Mouse (Mus musculus) liver, postnatal 0 days (tissue): ENCODE measurements around the gene Lsp1. TPM values are rescaled to one million over a fixed set of nuclear protein-coding genes. Genes with fewer than 3 reads are reported as not detected.
A peak's percentile ranks its signal among the peaks of the same experiment; 100 is the strongest.

Experiments
- ATAC-seq: fragments of 200-750 bp; cut with Nextera tagmentation; 2 replicates; pipeline ENCODE4 v1.8.0; 2017; ENCODE audit warnings: mild to moderate bottlenecking, moderate library complexity
- DNase-seq: peaks from one replicate; pipeline ENCODE4 v3.0.0-alpha.2; 2016
- H3K27ac ChIP-seq: fragments of 300-500 bp; sonication (generic); 2 replicates; pipeline ENCODE4 v1.5.1; 2014; ENCODE audit warnings: antibody characterized with exemption, moderate library complexity, mild to moderate bottlenecking, low read depth
- H3K27me3 ChIP-seq: fragments of 300-500 bp; sonication (generic); 2 replicates; pipeline ENCODE4 v1.6.1; 2014; ENCODE audit warnings: low read length, control low read depth, mixed read lengths; ENCODE audit not compliant: insufficient read depth
- H3K36me3 ChIP-seq: fragments of 300-500 bp; sonication (generic); replicated peaks from 2 replicates; pipeline ENCODE4 v1.6.1; 2014; ENCODE audit warnings: mild to moderate bottlenecking, control low read depth, low read length, moderate library complexity, mixed read lengths; ENCODE audit not compliant: insufficient read depth
- H3K4me1 ChIP-seq: fragments of 300-500 bp; sonication (generic); 2 replicates; pipeline ENCODE4 v1.6.1; 2014; ENCODE audit warnings: antibody characterized with exemption, mild to moderate bottlenecking, control low read depth; ENCODE audit not compliant: insufficient read depth
- H3K4me2 ChIP-seq: fragments of 300-500 bp; sonication (generic); 2 replicates; pipeline ENCODE4 v1.6.1; 2014; ENCODE audit warnings: low read depth, mild to moderate bottlenecking, low read length, moderate library complexity, mixed read lengths
- H3K4me3 ChIP-seq: fragments of 300-500 bp; sonication (generic); 2 replicates; pipeline ENCODE4 v1.5.1; 2014; ENCODE audit warnings: low read depth, low read length
- H3K9ac ChIP-seq: fragments of 300-500 bp; sonication (generic); replicated peaks from 2 replicates; pipeline ENCODE4 v1.6.1; 2014; ENCODE audit warnings: mild to moderate bottlenecking, moderate library complexity
- H3K9me3 ChIP-seq: fragments of 300-500 bp; sonication (generic); 2 replicates; pipeline ENCODE4 v1.6.1; 2016; ENCODE audit warnings: mild to moderate bottlenecking, control low read depth, low read length, mixed read lengths
- CTCF ChIP-seq: sonication (generic); IDR thresholded peaks from 2 replicates; pipeline ENCODE4 v1.5.1; 2016; ENCODE audit warnings: antibody characterized with exemption, low read depth
- EP300 ChIP-seq: IDR thresholded peaks from 2 replicates; pipeline ENCODE4 v1.6.1; 2016; ENCODE audit warnings: antibody characterized with exemption, low read depth, mild to moderate bottlenecking
- WGBS: fragments of 180-500 bp; shearing (Covaris S2); extraction: QIAGEN DNeasy Blood & Tissue Kit; methylation state at CpG from one replicate; pipeline ENCODE4 v1.1.7; 2014; ENCODE audit not compliant: insufficient replicate concordance; 5-methylcytosine and 5-hydroxymethylcytosine counted together
- polyA plus RNA-seq: library from polyadenylated mRNA; unstranded; fragments of >200 nt; fragmentation: Nextera tagmentation; extraction: Ambion mirVana; gene quantifications from 2 replicates; pipeline ENCODE4 v1.2.1, GENCODE M21; 2015

Lsp1 gene
- polyA plus RNA-seq, 1 experiment from 2014 or later: 31.5 TPM

DNA sequence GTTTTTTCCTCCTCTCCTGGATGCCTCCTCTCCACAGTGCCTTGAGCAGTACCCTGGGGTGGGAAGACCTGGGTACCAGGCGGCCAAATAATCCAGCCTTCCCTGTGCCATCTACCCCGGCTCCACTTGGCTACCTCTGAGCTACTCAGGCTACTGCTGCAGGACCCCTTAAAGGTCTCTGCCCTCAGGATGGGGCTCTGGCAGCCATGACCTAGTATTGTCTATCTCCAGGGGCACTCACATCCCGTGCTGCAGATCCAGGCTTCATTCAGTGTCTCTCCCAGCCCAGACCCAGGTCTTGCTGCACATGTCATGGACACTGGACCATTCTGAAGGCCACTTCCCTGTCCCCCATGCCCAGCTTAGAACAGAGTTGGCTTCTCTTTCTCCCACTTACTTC is 19.3 kb downstream of the Lsp1 start:
- Histone ChIP-seq H3K27me3 (no peaks in the 10 kb centered on the region), H3K9me3 (no peaks in the 10 kb centered on the region), H3K27ac (no peak overlapping the region), H3K36me3 (0 out of 2 replicates have a peak, but pooled peaks cover 3% of the 10 kb centered on the region), H3K4me2 (no peak overlapping the region), H3K9ac (no peak overlapping the region), H3K4me3 (no peak overlapping the region), H3K4me1 (peaks cover 16% of the 10 kb centered on the region)
- ATAC-seq (no peak), DNase-seq (no peak)
- TF ChIP-seq EP300 (no peak), CTCF (no peak)
- WGBS: 74% methylated on average over 3 of the region's 3 CpGs

DNA sequence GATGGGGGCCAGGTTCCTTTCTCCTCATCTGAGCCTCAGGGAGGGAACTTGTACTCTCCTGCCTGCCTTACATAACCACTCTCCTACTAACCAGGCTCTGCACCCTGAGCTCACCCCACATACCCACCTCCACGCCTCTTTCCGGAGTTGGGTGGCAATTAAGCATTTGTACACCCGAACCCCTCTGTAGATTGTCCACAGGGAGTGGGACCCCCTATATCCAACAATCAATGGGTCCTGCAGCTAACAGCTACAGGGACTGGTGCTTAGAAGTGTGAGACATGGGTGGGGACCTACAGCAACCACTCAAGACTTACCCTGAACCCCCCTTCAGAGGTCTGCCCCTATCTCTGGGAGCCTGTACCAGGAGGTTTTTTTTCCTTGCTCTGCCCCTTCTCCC is 20.1 kb downstream of the Lsp1 start:
- WGBS: 70% methylated on average over 3 of the region's 3 CpGs
- Histone ChIP-seq H3K9me3 (no peaks in the 10 kb centered on the region), H3K4me2 (no peak overlapping the region), H3K27me3 (no peaks in the 10 kb centered on the region), H3K4me3 (no peak overlapping the region), H3K36me3 (0 out of 2 replicates have a peak, but pooled peaks cover 3% of the 10 kb centered on the region), H3K9ac (no peak overlapping the region), H3K27ac (no peak overlapping the region), H3K4me1 (peaks cover 16% of the 10 kb centered on the region)
- no peak for DNase-seq
- no peak for TF ChIP-seq EP300
- TF ChIP-seq CTCF: no peak
- ATAC-seq: no peak

DNA sequence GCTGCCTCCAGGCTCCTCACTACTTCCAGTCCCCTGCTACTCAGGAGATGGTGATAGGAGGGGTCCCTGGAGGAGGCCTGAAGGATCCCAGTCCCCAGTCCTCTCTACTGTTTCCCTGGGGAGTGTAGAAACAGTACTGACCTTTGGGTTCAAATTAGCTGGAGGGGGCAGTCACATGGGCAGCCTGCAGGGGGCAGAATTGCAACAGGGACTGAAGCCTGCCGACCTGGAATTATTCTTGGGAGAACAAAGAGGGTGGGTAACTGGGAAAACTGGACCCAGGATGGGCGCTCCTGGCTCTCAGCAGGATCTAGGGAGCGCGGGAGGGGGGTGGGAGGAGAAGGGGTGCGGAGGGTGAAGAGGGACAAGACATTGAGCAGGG is 20.6 kb downstream of the Lsp1 start:
- DNase-seq (peak; percentile 80), ATAC-seq (peak; percentile 52; the same call in 1 of the 2 replicates)
- H3K4me1 ChIP-seq: peaks cover 16% of the 10 kb centered on the region
- no peaks in the 10 kb centered on the region for H3K9me3 ChIP-seq
- peak overlapping the region; percentile 49; the same call in 1 of the 2 replicates for H3K27ac ChIP-seq
- no peak for TF ChIP-seq EP300
- peak; percentile 80 for TF ChIP-seq CTCF
- peak overlapping the region; percentile 30; the same call in 1 of the 2 replicates for H3K9ac ChIP-seq
- 0 out of 2 replicates have a peak, but pooled peaks cover 3% of the 10 kb centered on the region for H3K36me3 ChIP-seq
- no peak overlapping the region for H3K4me3 ChIP-seq
- peak overlapping the region; percentile 59 for H3K4me2 ChIP-seq
- H3K27me3 ChIP-seq: no peaks in the 10 kb centered on the region
- WGBS: 9% methylated on average over 5 of the region's 5 CpGs

DNA sequence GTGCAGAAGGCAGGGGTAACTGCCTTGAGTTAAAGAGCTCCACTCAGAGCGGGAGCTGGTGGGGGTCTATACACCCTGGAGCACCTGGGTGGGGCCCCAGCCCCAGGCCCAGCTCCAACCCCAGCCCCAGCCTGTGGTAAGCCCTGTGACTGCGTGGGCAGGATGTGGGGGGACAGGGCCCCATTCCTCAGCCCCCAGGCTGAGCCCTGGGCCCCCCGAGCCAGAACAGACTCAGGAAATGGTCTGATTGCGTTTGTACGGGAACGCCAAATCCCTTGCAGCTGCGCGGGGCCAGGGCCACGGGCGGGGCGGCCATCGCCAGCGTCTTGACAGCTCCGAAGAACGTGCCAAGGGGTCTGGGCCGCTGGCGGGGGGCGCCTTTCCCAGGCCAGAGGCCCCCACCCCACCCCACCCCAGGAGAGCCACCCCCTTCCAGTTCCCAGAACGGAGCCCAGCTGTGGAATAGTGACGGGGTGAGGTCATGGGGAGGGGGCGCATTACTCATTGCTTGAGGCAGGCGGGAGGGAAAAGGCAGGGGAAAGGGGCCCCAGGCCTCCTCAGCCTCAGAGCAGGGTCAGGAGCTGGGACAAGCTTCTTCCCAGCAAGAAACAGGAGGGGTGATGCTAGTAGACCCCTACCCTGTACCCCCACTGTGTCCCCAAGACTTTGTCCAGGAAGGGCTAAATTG is 21.1 kb downstream of the Lsp1 start:
- H3K9me3 ChIP-seq: no peaks in the 10 kb centered on the region
- H3K4me1 ChIP-seq: peaks cover 16% of the 10 kb centered on the region
- H3K4me3 ChIP-seq: no peak overlapping the region
- H3K4me2 ChIP-seq: peak overlapping the region; percentile 59
- 17% methylated on average over 22 of the region's 22 CpGs for WGBS
- peak overlapping the region; percentile 30; the same call in 1 of the 2 replicates for H3K9ac ChIP-seq
- DNase-seq: peak; percentile 32
- H3K27me3 ChIP-seq: no peaks in the 10 kb centered on the region
- H3K27ac ChIP-seq: peak overlapping the region; percentile 49
- 0 out of 2 replicates have a peak, but pooled peaks cover 3% of the 10 kb centered on the region for H3K36me3 ChIP-seq
- peak; percentile 25; the same call in 1 of the 2 replicates for ATAC-seq
- TF ChIP-seq EP300 (no peak), CTCF (no peak)

DNA sequence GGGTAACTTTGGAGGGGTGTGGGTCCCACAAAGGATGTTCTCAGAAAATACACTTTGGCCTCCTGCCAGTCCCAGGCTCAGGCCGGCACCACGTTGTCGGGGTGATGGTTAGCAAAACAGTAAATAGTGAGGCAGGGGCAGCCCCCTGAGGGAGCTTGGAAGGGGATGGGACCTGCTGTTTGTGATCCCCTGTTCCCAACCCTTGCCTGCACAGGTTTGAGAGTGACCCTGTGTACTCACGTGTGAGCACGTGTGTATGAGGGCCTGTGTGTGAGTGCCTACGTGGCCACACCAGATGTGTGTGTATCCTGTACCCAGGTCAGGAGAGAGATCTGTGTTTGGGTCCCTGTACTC is 21.6 kb downstream of the Lsp1 start:
- Histone ChIP-seq H3K36me3 (0 out of 2 replicates have a peak, but pooled peaks cover 3% of the 10 kb centered on the region), H3K27ac (peak overlapping the region; percentile 49), H3K4me3 (no peak overlapping the region), H3K4me1 (peaks cover 16% of the 10 kb centered on the region), H3K27me3 (no peaks in the 10 kb centered on the region), H3K4me2 (no peak overlapping the region), H3K9me3 (no peaks in the 10 kb centered on the region), H3K9ac (peak overlapping the region; percentile 30; the same call in 1 of the 2 replicates)
- DNase-seq (no peak), ATAC-seq (0 out of 2 replicates have a peak, but pooled peaks have one; percentile 17)
- TF ChIP-seq EP300: no peak
- no peak for TF ChIP-seq CTCF
- 48% methylated on average over 6 of the region's 6 CpGs for WGBS

DNA sequence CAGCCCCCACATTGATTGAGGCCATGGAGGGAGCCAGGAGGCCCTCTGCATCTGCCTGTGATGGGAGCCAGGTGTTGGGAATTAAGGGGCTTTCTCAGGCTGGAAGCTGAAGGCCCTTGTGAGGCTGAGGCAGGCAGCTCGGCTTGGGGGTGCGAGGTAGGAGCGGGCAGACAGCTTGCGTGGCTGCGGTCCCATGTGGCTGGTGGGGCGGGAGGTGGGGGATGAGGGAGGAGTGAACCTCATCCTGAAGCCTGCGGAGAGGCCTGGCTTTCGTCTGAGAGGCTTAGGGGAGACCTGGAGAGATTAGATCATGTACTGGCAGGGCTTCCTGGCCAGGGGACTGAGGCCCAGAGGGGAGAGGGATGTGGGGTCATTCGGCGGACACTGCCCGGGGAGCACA is 22.5 kb downstream of the Lsp1 start:
- H3K36me3 ChIP-seq: 0 out of 2 replicates have a peak, but pooled peaks cover 3% of the 10 kb centered on the region
- ATAC-seq: no peak
- TF ChIP-seq CTCF (no peak), EP300 (no peak)
- no peak for DNase-seq
- H3K27me3 ChIP-seq: no peaks in the 10 kb centered on the region
- no peak overlapping the region for H3K4me2 ChIP-seq
- 0 out of 2 replicates have a peak overlapping the region, but pooled peaks have one; percentile 29 for H3K27ac ChIP-seq
- no peak overlapping the region for H3K9ac ChIP-seq
- H3K4me3 ChIP-seq: no peak overlapping the region
- 71% methylated on average over 11 of the region's 11 CpGs for WGBS
- H3K4me1 ChIP-seq: peaks cover 16% of the 10 kb centered on the region
- no peaks in the 10 kb centered on the region for H3K9me3 ChIP-seq
